Mouse (Mus musculus) kidney, postnatal 14 days (tissue): ENCODE measurements around the gene Ppm1h.
A peak's percentile ranks its signal among the peaks of the same experiment; 100 is the strongest.

Experiments
- DNase-seq: peaks from one replicate; pipeline ENCODE4 v3.0.0; 2022; ENCODE audit warnings: mixed read lengths

The Ppm1h gene

GRCm38 (mm10) chr10:122704901-122705300 is 26.3 kb downstream of the Ppm1h start:
- DNase-seq = no peak

- no peak for DNase-seq
These were observed 26.9 kb downstream of the Ppm1h start for GRCm38 (mm10) chr10:122705457-122705856.

DNA sequence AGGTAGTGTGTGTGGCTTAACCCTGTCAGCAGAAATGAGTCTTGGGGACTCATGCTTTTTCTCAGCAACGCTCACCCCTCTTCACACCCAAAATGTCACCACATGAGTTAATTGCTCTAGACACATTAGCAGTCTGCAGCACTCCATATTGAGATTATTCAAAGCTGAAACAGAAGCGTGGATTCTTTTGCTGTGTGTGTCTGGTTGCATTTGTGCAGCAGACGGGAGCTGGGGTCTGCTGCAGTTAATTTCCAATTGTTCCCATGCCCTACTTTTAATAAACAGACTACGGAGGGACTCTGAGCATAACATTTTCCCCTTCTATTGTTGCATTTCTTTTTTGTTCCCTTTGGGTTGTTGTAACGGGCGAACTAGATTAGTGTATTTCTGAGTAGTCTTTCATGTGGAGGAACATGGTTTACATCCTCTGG is 32.8 kb downstream of the Ppm1h start:
- DNase-seq = no peak

GRCm38 (mm10) chr10:122712307-122712706 is 33.7 kb downstream of the Ppm1h start:
- peak; percentile 17 for DNase-seq

DNA sequence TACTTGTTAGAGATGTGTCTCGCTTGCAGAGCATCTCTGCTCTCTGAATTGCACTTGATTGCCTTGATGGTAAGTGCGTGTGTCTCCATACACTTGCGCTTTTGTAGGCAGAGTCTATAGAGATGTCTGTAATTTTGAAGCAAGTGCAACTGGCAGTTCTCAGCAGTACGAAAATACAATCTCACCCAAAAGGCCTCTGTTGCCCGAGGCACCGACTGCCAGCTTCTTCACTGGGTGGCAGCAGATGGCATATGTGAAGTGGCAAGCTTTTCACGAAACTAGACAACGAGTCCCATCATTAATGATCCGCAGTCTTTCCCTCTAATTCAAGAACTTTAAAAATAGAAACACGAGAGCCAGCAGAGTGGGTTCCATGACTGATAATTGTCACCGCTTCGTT is 37.3 kb downstream of the Ppm1h start:
- no peak for DNase-seq

DNA sequence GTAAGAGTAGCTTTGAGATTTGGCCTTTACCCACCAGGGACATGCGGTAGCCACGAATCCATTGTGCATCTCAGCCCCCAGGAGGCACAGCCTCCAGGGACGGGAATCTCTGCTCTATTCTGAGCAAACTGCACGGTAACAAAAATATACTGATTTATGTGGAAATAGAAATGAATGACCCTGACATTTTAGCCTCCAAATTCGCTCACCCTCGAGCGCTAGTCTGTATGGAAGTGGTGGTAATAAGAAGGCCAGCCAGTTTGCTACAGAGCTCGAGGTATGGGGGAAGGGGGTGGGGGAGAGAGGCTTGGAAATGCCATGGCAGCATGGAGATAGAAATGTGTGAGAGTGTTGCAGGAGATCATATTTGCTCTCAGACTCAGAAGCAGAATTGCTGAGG is 37.7 kb downstream of the Ppm1h start:
- no peak for DNase-seq

GRCm38 (mm10) chr10:122716739-122717474 is 38.3 kb downstream of the Ppm1h start:
- no peak for DNase-seq

DNA sequence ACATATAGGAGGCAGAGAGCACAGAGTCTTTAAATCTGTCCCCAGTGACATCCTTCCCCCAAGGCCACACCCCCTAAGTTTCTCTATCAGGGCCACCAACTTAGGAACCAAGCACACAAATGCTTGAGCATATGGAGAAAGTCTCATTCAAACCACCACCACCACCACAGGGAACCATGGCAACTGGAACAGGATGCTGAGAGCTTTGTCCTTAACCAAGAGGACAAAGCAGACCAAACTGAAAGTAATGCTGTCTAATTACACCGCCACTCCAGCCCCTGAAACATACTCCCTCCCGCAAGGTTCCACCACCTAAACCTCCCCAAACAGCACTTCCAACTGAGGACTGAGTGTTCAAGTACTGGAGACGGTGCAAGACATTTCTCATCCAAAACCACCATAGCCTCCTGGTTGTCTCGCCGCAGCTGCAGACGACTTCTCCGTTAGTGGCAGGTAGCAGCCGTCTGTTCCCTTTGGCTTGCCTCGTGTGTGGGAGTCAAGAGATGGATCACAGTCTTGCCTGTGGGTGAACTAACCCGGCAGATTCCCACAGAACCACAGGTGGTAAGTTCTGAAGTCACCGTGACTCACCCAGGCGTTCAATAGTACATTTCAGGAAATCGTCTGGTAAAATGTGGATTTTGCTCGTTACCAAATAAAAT is 39.3 kb downstream of the Ppm1h start:
- no peak for DNase-seq

- no peak for DNase-seq
These were observed 40.4 kb downstream of the Ppm1h start for GRCm38 (mm10) chr10:122718951-122719350.

GRCm38 (mm10) chr10:122722111-122722510 is 43.5 kb downstream of the Ppm1h start:
- no peak for DNase-seq

DNA sequence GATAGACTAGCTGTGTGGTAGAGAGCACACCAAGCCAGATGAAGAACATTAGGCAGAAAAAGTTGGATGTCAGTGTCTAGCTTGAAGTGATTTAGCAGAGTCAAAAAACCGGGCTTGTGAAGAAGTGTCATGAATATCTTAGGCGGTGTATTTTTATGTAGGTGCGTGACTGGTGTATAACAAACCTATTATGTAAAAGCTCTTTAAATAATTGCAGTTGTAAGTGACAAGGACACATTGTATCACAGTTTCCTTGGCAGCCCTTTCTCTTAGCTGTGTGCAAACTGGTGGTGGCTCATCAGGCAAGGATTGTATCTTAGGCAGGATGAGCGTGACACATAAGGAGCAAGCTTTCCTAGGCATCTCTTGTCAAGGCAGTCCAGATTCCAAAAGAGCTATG is 46.1 kb downstream of the Ppm1h start:
- DNase-seq = no peak

GRCm38 (mm10) chr10:122727228-122727627 is 48.7 kb downstream of the Ppm1h start:
- DNase-seq = peak; percentile 30

DNA sequence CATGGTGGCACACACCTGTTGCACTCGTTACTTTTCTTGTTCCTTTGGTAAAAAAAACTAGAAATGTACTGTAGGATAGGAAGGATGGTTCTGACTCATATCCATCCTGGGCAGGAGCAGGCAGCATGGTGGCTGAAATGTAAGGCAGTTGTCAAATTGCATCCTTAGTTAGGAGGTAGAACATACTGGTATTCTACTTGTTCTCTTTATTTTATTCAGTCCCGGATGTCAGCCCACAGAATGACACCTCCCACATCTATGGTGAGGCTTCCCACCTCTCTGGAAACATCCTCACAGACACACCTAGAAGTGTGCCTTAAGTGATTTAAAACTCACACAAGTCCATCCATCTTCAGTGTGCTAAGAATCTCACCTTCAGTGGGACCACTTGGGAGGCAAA is 49.6 kb downstream of the Ppm1h start:
- no peak for DNase-seq

- no peak for DNase-seq
These were observed 53.6 kb downstream of the Ppm1h start for GRCm38 (mm10) chr10:122732146-122732545.

DNA sequence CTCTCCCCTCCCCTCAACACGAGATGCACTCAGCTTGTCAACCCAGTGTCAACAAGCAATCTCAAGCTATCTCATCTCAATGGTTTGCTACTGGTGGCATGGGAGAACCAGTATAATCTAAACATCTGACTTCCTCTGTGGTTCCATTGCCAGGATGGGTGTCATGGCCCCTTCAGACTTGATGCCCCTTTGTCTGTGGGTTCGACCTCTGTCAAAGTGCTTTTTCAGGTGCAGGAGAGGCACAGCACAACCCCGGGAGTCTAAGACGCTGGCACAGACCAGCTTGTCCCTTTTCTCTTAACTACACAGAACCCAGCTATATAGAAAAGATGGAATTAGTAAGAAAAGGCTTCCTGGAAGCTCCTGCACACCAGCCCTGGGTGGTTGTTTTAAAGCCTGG is 56.0 kb downstream of the Ppm1h start:
- no peak for DNase-seq

DNA sequence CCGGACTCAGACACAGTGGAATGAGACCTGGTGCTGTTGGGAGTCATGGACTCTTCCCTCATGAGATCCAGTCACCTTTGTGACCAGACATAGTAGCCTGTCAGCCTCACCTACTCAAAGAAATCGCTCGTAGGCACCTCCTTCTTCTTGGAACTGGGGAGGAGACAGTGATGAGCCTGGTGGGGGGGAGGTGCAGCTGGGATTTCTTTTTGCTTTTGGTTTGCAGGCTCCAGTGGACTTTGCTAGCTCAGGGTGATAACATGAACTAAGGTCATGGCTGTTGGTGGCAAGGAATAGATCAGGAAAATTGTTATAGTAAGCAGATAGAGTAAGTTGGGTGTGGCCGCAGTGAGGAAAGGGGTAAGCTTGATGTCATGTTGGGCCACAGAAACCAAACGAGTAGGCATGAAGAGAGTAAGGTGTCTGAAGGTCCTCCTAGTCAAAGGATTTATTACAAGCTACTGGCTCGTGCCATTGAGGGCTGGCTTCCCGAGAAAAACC is 56.8 kb downstream of the Ppm1h start:
- DNase-seq = no peak

GRCm38 (mm10) chr10:122736835-122737234 is 58.3 kb downstream of the Ppm1h start:
- no peak for DNase-seq

DNA sequence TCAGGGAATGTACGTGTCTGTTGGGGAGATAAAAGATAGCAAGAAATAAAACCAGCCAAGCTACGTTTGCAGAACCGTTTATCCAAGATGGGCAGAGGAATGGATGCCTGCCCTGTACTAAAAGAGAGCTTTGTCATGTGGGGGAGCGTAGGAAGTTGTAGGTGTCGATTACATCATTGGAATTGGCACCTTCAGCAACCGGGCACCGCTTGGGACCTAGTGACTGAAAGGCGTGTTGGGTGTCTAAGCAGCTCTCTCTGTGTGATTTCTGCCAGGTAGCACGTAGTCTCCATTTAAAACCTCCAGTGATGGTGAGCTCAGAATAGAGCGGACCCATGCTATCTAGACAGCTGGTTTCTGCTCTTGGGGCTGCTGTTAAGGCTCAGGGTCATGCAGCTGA is 60.0 kb downstream of the Ppm1h start:
- DNase-seq = no peak

- DNase-seq = no peak
These were observed 60.5 kb downstream of the Ppm1h start for GRCm38 (mm10) chr10:122739037-122739436.

GRCm38 (mm10) chr10:122740117-122740516 is 61.6 kb downstream of the Ppm1h start:
- no peak for DNase-seq

DNA sequence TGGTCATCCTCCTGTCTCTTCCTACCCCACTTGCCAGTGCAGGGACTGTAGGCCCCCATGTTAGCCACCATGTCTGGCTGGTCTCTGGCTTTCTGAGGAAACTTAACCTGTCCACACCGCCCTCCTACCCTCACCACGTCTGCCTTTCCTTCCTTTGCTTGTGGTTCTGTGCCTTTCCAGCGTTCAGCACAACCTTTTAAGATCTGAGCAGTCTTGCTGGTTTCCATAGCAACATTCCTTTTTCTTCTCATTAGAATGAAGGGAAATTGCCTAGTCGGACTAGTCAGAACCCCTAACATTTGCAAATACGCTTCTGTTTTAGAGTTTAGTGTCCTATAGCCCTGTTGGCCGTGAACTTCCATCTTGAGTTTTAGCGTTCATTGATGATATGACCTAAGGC is 62.6 kb downstream of the Ppm1h start:
- DNase-seq = no peak

- no peak for DNase-seq
These were observed 63.6 kb downstream of the Ppm1h start for GRCm38 (mm10) chr10:122742136-122742535.

DNA sequence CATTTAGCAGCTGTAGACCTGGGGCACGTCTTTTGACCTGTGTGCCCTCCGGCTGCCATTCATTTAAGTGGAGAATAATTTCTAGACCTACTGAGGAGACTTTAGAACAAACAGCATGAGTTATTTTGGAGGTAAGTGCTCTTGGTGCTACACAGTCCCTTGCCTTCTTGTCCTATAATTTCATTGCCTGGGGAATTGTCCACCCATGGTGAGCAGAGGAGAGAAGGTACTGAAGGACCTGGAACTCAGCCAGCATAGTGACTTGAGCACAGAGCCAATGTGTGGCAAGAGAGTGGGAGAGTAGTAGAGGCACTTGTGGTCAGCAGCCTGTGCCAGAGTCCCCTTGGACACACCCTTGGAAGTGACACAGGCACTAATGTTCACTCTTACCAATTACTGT is 64.8 kb downstream of the Ppm1h start:
- DNase-seq = no peak

DNA sequence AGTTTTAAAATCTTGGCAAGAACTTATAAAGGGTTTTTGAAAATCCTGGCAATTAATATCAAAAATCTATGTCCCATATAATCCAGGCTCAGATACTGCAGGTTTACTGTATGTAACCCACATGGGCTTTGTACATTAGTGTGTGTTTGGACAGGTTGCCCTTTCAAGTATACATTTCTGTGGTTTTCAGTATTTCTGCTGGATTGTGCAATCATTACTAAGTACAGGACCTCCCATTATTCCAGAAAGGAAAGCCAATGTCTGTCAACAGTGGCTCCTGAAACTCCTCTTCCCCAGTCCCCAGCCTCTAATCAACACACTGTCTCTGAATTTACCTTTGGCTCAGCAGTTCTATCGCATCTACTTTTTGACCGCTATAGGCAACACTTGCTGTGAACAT is 66.4 kb downstream of the Ppm1h start:
- DNase-seq = no peak

DNA sequence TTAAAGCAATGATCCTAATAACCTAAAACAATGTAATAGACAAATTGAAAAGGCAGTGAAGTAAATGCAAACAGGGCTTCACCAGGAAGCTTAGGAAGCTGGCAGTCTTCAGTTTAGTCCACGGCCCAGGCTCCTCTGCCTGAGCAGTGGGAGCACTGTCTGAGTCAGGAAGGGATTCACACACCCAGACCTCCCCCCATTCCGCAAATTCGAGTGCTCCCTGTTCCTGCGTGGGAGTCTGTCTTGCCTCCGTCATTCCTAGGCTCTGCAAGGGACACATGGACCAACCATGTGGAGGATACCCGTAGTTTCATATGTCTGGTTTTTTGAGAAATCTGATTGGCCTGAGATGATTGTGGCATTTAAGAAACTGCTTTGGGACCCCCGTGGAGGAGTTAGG is 67.6 kb downstream of the Ppm1h start:
- DNase-seq = no peak
